Mouse (Mus musculus) kidney, adult 2 months (tissue): Measurements from ENCODE around the gene Map3k20.

Source experiments
- CTCF ChIP-seq: fragments of 200-500 bp; conservative IDR thresholded peaks from 2 replicates; pipeline ENCODE4 v1.5.1; 2011; ENCODE audit warnings: low read depth, mild to moderate bottlenecking, control low read depth, low read length, moderate library complexity, mixed read lengths; ENCODE audit not compliant: insufficient read depth, insufficient read length
- POLR2A ChIP-seq: fragments of 200-500 bp; IDR thresholded peaks from one replicate; pipeline ENCODE4 v1.6.1; 2011; ENCODE audit warnings: low read depth, low read length, control low read depth

DNA sequence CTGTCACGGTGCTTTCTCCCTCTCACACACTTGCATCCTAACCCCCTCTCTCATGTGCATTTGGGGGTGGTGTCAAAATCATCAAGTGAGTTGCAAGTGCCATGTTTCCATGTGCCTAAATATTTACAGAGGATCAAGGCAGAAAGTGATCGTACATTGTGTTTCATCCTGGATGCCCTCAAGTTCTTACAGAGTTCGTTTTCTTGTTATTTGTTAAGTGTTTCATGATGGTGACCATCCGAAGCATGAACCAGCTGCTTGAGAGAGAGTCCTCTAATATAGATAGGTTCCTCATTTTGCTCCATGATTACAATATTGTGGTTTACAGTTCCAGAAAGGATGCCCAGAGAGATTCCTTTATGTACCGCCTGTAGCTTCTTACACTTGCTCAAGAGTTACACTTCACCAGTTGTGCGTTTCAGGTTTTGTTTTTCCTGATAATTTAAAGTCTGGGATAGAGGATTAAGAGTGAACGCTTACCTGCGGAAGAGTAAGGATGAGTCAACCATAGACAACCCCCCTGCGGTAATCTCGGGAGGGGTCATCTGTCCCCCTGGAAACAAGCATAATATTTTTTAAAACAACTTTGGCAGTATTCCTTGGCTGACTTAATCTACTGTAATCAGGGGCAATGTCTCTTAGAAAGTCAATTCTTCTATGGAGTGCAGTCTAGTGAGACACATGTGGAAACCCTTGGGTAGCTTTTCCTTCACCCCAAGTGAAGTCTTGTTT is 11.7 kb downstream of the Map3k20 start:
- TF ChIP-seq CTCF (no peak), POLR2A (no peak)
